Mouse (Mus musculus) erythroblast, embryonic 14.5 days (primary cell): ENCODE measurements at regions not wholly inside any gene's neighbourhood (a gene's known extent, or its start where the extent isn't known, plus 50 kb on each side); places are given as distances from the start of the nearest gene placed in this dataset.

Experiments used
- GATA1 ChIP-seq: IDR thresholded peaks from 2 replicates; pipeline ENCODE4 v1.6.1; 2012; ENCODE audit warnings: low read length, inconsistent platforms, mixed read lengths
- TAL1 ChIP-seq: IDR thresholded peaks from 3 replicates; pipeline ENCODE4 v1.6.1; 2012; ENCODE audit warnings: low read length, inconsistent platforms, mixed read lengths

DNA sequence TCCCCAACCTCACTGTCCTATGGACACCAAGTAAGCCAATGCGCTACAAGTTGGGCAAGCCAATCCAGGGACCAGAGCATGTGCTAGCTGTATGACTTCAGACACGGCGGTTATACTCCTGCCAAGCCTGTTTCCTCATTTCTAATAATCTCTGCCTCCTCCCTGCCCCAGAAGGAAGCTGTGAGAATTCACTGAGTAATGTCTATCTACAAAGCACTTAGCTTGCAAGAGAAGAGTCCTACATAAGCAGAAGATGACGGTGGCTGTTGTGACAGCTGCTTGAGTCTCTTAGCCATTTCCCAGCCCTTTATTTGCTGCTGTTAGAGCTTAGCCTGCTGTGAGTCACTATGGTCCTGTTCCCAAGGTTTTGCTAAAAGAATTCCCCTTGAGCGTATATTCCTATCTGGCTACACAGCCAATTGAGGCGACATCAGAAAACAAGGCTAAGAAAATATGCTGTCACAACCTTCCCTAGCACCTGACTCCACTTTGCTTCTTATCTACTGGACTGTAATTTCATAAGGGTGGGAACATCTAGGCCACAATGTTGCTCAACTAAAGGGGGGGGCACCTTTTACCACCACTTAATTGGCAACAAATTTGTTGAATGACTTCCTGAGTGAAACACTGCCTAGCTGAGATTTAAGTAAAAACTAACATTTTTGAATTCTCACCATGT is 66.0 kb downstream of the Zfp36l1 start:
- no peak for TF ChIP-seq TAL1
- TF ChIP-seq GATA1, result no peak
